Mouse (Mus musculus): ENCODE results near the gene Sesn3. TPM values are rescaled to one million over a fixed set of nuclear protein-coding genes. Genes with fewer than 3 reads are reported as not detected.

Sesn3 gene
- total and polyA plus RNA-seq, 3 experiments = 1.5 to 6.0 TPM; not detected in 1

GRCm38 (mm10) chr9:14300795-14301194 lies 25.9 kb downstream of the Sesn3 start:
- H3K4me1 ChIP-seq (ENCODE audit: control insufficient read depth in 1 of 2, insufficient read depth in 2 of 2, low read length in 2 of 2) = no peaks in the 10 kb centered on the region
- H3K79me2 ChIP-seq (ENCODE audit: control insufficient read depth, insufficient read depth, low read length, poor library complexity) = no peaks in the 10 kb centered on the region
- no peak overlapping the region for H3K4me3 ChIP-seq (ENCODE audit: control insufficient read depth in 1 of 2, insufficient read depth in 1 of 2, low read depth in 2 of 2, low read length in 2 of 2)
- no peaks in the 10 kb centered on the region for H3K27me3 ChIP-seq (ENCODE audit: control insufficient read depth in 1 of 2, insufficient read depth in 2 of 2, low read length in 2 of 2)
- TF ChIP-seq ZKSCAN1 (IDR thresholded peaks at IDR 0.05; ENCODE audit: low read depth, low read length) = no peak
- TF ChIP-seq HCFC1 (IDR thresholded peaks at IDR 0.05; ENCODE audit: low read depth, low read length) = no peak
- TF ChIP-seq GATA1 (IDR thresholded peaks at IDR 0.05; ENCODE audit: low read depth, low read length) = no peak
- no peak for TF ChIP-seq GABPA (IDR thresholded peaks at IDR 0.05; ENCODE audit: low read depth, low read length)
- no peak for TF ChIP-seq RAD21 (IDR thresholded peaks at IDR 0.05; ENCODE audit: low read depth, low read length)
- TF ChIP-seq UBTF (IDR thresholded peaks at IDR 0.05; ENCODE audit: borderline replicate concordance, insufficient read depth, low read depth, low read length) = no peak
- TF ChIP-seq ZNF384 (IDR thresholded peaks at IDR 0.05; ENCODE audit: low read depth, low read length) = no peak
- TF ChIP-seq USF1 (IDR thresholded peaks at IDR 0.05; ENCODE audit: low read depth, low read length) = no peak
- no peak for TF ChIP-seq TCF12 (IDR thresholded peaks at IDR 0.05; ENCODE audit: low read depth, low read length)
- no peak for TF ChIP-seq USF2 (IDR thresholded peaks at IDR 0.05; ENCODE audit: borderline replicate concordance in 1 of 2, insufficient read depth in 1 of 2, low read depth in 1 of 2, low read length in 2 of 2)
- TF ChIP-seq MYC (IDR thresholded peaks at IDR 0.05; ENCODE audit: low read depth, low read length) = no peak
- no peak for TF ChIP-seq NELFE (IDR thresholded peaks at IDR 0.05; ENCODE audit: low read depth, low read length)
- TF ChIP-seq POLR2AphosphoS5 (IDR thresholded peaks at IDR 0.05; ENCODE audit: borderline replicate concordance, low read depth, low read length) = no peak
- TF ChIP-seq SIN3A (IDR thresholded peaks at IDR 0.05; ENCODE audit: low read length) = no peak
- no peak for TF ChIP-seq MAX (IDR thresholded peaks at IDR 0.05; ENCODE audit: low read length)
- no peak for TF ChIP-seq MXI1 (IDR thresholded peaks at IDR 0.05; ENCODE audit: low read depth, low read length)
- TF ChIP-seq ELF1 (IDR thresholded peaks at IDR 0.05; ENCODE audit: low read depth, low read length) = no peak
- no peak for DNase-seq (ENCODE audit: low read depth, low spot score)
- no peak overlapping the region for H3K27ac ChIP-seq (ENCODE audit: control insufficient read depth, low read depth, low read length)
- H3K9me3 ChIP-seq (replicated peaks; ENCODE audit: insufficient read depth, low read length) = no peaks in the 10 kb centered on the region
- no peak overlapping the region for H3K9ac ChIP-seq (ENCODE audit: control insufficient read depth, low read depth, low read length, poor library complexity, severe bottlenecking)
- H3K36me3 ChIP-seq (ENCODE audit: control insufficient read depth in 1 of 2, insufficient read depth in 2 of 2, low read length in 2 of 2) = no peaks in the 10 kb centered on the region

GRCm38 (mm10) chr9:14304262-14304968 lies 29.5 kb downstream of the Sesn3 start:
- no peak for DNase-seq (ENCODE audit: low read depth, low spot score)
- H3K79me2 ChIP-seq (ENCODE audit: control insufficient read depth, insufficient read depth, low read length, poor library complexity) = no peaks in the 10 kb centered on the region
- H3K36me3 ChIP-seq (ENCODE audit: control insufficient read depth in 1 of 2, insufficient read depth in 2 of 2, low read length in 2 of 2) = no peaks in the 10 kb centered on the region
- TF ChIP-seq ETS1 (IDR thresholded peaks at IDR 0.05; ENCODE audit: low read depth, low read length) (no peak), CHD1 (IDR thresholded peaks at IDR 0.05; ENCODE audit: low read depth, low read length) (no peak), TBP (IDR thresholded peaks at IDR 0.05; ENCODE audit: low read depth, low read length) (no peak), E2F4 (IDR thresholded peaks at IDR 0.05; ENCODE audit: borderline replicate concordance, low read depth, low read length) (no peak), ELF1 (IDR thresholded peaks at IDR 0.05; ENCODE audit: low read depth, low read length) (no peak), MEF2A (IDR thresholded peaks at IDR 0.05; ENCODE audit: extremely low read depth, insufficient replicate concordance, low read depth, low read length, poor library complexity, severe bottlenecking) (no peak), MAZ (IDR thresholded peaks at IDR 0.05; ENCODE audit: low read depth, low read length) (no peak), POLR2A (IDR thresholded peaks at IDR 0.05; ENCODE audit: control insufficient read depth in 1 of 2, insufficient read depth in 1 of 2, low read depth in 1 of 2, low read length in 2 of 2, poor library complexity in 1 of 2) (no peak), SIN3A (IDR thresholded peaks at IDR 0.05; ENCODE audit: low read length) (no peak), MXI1 (IDR thresholded peaks at IDR 0.05; ENCODE audit: low read depth, low read length) (no peak)
- no peaks in the 10 kb centered on the region for H3K4me1 ChIP-seq (ENCODE audit: control insufficient read depth in 1 of 2, insufficient read depth in 2 of 2, low read length in 2 of 2)
- H3K4me3 ChIP-seq (ENCODE audit: control insufficient read depth in 1 of 2, insufficient read depth in 1 of 2, low read depth in 2 of 2, low read length in 2 of 2) = no peak overlapping the region
- H3K9ac ChIP-seq (ENCODE audit: control insufficient read depth, low read depth, low read length, poor library complexity, severe bottlenecking) = no peak overlapping the region
- no peaks in the 10 kb centered on the region for H3K9me3 ChIP-seq (replicated peaks; ENCODE audit: insufficient read depth, low read length)
- peaks cover 0 to 1% of the 10 kb centered on the region in 2 experiments; a peak in 1 of 4 replicates for H3K27me3 ChIP-seq (ENCODE audit: control insufficient read depth in 1 of 2, insufficient read depth in 2 of 2, low read length in 2 of 2)
- no peak overlapping the region for H3K27ac ChIP-seq (ENCODE audit: control insufficient read depth, low read depth, low read length)

Data from MEL (cell line).